Mouse (Mus musculus) ES-E14 (cell line): ENCODE results near the gene Tenm2.

ENCODE experiments used
- CHD2 ChIP-seq: IDR thresholded peaks from 2 replicates; pipeline ENCODE4 v1.6.1; 2014; ENCODE audit warnings: mild to moderate bottlenecking, low read depth, low read length, inconsistent platforms
- ZC3H11A ChIP-seq: IDR thresholded peaks from 2 replicates; pipeline ENCODE4 v1.6.1; 2012; ENCODE audit warnings: low read depth, mild to moderate bottlenecking, inconsistent platforms, low read length, borderline replicate concordance

GRCm38 (mm10) chr11:36566146-36566545 lies 669.6 kb downstream of the Tenm2 start:
- TF ChIP-seq ZC3H11A (no peak), CHD2 (no peak)
